Mouse (Mus musculus): ENCODE measurements at regions not wholly inside any gene's neighbourhood (a gene's known extent, or its start where the extent isn't known, plus 50 kb on each side); places are given as distances from the start of the nearest gene placed in this dataset.

GRCm38 (mm10) chr4:153905511-153905910, 51.5 kb upstream of the A430005L14Rik start:
- no peaks in the 10 kb centered on the region for H3K27me3 ChIP-seq (replicated peaks; ENCODE audit: control insufficient read depth, insufficient read depth, low read length)
- H3K9ac ChIP-seq (ENCODE audit: low read depth, low read length), result no peak overlapping the region
- no peak overlapping the region for H3K4me3 ChIP-seq (ENCODE audit: low read depth, low read length)
- DNase-seq (ENCODE audit: low spot score), result no peak
- no peak for ATAC-seq (ENCODE audit: low read depth)
- 41% methylated on average over 6 of the region's 7 CpGs for WGBS
- H3K4me1 ChIP-seq (ENCODE audit: control insufficient read depth, insufficient read depth, low read length), result no peaks in the 10 kb centered on the region
- no peaks in the 10 kb centered on the region for H3K36me3 ChIP-seq (ENCODE audit: control insufficient read depth, insufficient read depth, low read length)
- no peaks in the 10 kb centered on the region for H3K9me3 ChIP-seq (ENCODE audit: control insufficient read depth, low read length)
- no peak overlapping the region for H3K4me2 ChIP-seq (ENCODE audit: low read depth, low read length)
- no peak overlapping the region for H3K27ac ChIP-seq (replicated peaks; ENCODE audit: low read depth, low read length)

Data from embryonic facial prominence, embryonic 14.5 days (tissue).